Mouse (Mus musculus) brain, embryonic 14.5 days (tissue): ENCODE data around the gene Arfrp1.

Experiments
- CTCF ChIP-seq: fragments of 200-500 bp; IDR thresholded peaks from 2 replicates; pipeline ENCODE4 v1.5.1; 2012; ENCODE audit warnings: inconsistent platforms, mild to moderate bottlenecking, moderate library complexity, borderline replicate concordance; ENCODE audit not compliant: insufficient read depth, insufficient read length; ENCODE audit errors: extremely low read depth
- POLR2A ChIP-seq: fragments of 200-500 bp; IDR thresholded peaks from 2 replicates; pipeline ENCODE4 v1.6.1; 2012; ENCODE audit warnings: mild to moderate bottlenecking, inconsistent platforms, borderline replicate concordance; ENCODE audit not compliant: poor library complexity, insufficient read depth, insufficient read length, severe bottlenecking; ENCODE audit errors: extremely low read depth

DNA sequence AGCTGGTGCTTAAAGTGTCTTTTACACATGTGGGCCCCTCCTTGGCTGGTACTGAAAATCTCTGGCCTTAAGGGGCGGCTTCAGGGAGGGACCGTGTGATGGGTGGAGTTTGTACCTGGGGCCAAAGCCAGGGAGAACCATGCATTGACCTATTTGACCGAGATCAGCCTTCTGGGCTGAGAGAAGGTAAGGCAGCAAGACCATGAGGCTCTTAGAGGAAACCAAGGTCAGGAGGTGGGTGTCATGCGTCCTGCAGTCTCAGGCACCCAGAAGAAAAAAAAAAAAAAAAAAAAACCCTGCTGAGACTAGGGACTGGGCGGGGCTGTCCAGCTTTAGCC is 52.2 kb downstream of the Arfrp1 start:
- TF ChIP-seq CTCF (no peak), POLR2A (no peak)
